In the genomic region with DNA sequence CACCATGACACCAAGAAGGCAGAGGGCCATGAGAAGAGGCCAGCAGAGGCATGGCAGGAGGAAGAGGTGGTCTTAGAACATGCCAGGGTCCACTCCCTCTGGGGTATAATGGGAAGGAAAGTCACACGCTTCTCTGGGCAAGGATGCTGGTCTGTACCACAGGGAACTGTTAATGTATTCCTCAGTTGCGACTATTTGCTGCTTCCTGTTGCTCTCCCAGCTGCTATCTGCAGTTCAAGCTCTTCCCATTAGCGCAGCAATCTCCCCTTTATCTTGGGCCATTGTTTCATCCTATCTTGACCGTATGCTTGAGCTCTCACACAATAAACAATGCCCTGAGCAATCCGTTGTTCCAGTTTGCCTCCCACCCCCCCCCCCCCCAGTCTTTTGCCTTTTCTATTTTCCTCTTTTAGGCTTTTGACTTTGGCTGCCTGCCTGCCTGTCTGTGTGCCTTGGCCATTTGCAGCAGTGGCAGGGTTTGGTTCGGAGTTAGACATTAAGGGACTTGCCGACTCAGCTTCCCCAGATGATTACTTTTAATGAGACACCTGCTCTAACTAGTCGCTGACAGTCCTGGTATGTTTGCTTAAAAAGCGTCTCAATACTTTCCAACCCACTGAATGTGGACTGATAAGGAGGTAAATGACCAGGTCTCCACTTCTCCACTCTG, we compare ENCODE assay signal across 9 mouse cellular contexts. TPM values are rescaled to one million over a fixed set of nuclear protein-coding genes. Genes with fewer than 3 reads are reported as not detected.
A peak's percentile ranks its signal among the peaks of the same experiment; 100 is the strongest.
DNase-seq lines count a peak whose midpoint lies in the region; ATAC-seq lines count a peak whose summit lies in the region.
"Had no signal": no experiment of that assay in that cellular context is flagged by ENCODE, and none has a peak within 500 bp of the region (broad histone marks: within the 10 kb centered on the region; RNA-seq: fewer than 3 reads in every experiment).

No protein-coding gene starts in this region.

- no peaks in the 10 kb centered on the region for H3K27me3 ChIP-seq in heart, embryonic 15.5 days
- no peaks in the 10 kb centered on the region for H3K27me3 ChIP-seq in limb, embryonic 15.5 days
- no peaks in the 10 kb centered on the region for H3K27me3 ChIP-seq in neural tube, embryonic 14.5 days (ENCODE audit: control insufficient read depth, insufficient read depth, low read length)

- intact Hi-C loops in left cerebral cortex, postnatal 4 days (cut with DNase I), result no loop called here

- H3K27ac ChIP-seq in heart, embryonic 15.5 days, result peak overlapping the region; percentile 69
- peak overlapping the region; percentile 43; the same call in 1 of the 2 replicates for H3K27ac ChIP-seq in limb, embryonic 15.5 days
- H3K27ac ChIP-seq in neural tube, embryonic 14.5 days (ENCODE audit: low read depth, low read length), result peak overlapping the region; percentile 70

- WGBS in heart, embryonic 15.5 days, result 15% methylated on average over 9 of the region's 9 CpGs
- WGBS in limb, embryonic 15.5 days, result 32% methylated on average over 9 of the region's 9 CpGs
- WGBS in neural tube, embryonic 14.5 days, result 11% methylated on average over 9 of the region's 9 CpGs

- peak; percentile 47 for ATAC-seq in heart, embryonic 15.5 days (replicated peaks; ENCODE audit: insufficient number of reproducible peaks, insufficient read depth, low FRiP score, low read depth)
- no peak for ATAC-seq in limb, embryonic 15.5 days (ENCODE audit: insufficient number of reproducible peaks, low FRiP score, low TSS enrichment, low read depth)
- no peak for ATAC-seq in neural tube, embryonic 14.5 days (ENCODE audit: low read depth)

- DNase-seq in left cerebral cortex, postnatal 4 days, result peak; percentile 56
- DNase-seq in left cerebral cortex, adult 18-20 months (ENCODE audit: low spot score in 2 of 2), result no peak
- no peak for DNase-seq in urinary bladder, postnatal 36 days (ENCODE audit: low spot score in 2 of 2)
- no peak for DNase-seq in ovary, postnatal 10 days (ENCODE audit: low spot score)
- DNase-seq in thymus, postnatal 4 days, result no peak
- DNase-seq: right cerebral cortex, postnatal 25 days had no signal

- H3K4me1 ChIP-seq in heart, embryonic 15.5 days (replicated peaks), result peaks cover 82% of the 10 kb centered on the region
- H3K4me1 ChIP-seq in limb, embryonic 15.5 days, result peaks cover 58% of the 10 kb centered on the region
- peaks cover 28% of the 10 kb centered on the region for H3K4me1 ChIP-seq in neural tube, embryonic 14.5 days (ENCODE audit: control insufficient read depth, insufficient read depth, low read length)

- H3K36me3 ChIP-seq in heart, embryonic 15.5 days, result peaks cover 4% of the 10 kb centered on the region; the same call in 1 of the 2 replicates
- no peaks in the 10 kb centered on the region for H3K36me3 ChIP-seq in limb, embryonic 15.5 days
- H3K36me3 ChIP-seq in neural tube, embryonic 14.5 days (ENCODE audit: control insufficient read depth, insufficient read depth, low read length), result no peaks in the 10 kb centered on the region

- H3K9me3 ChIP-seq in heart, embryonic 15.5 days (replicated peaks), result no peaks in the 10 kb centered on the region
- H3K9me3 ChIP-seq in limb, embryonic 15.5 days, result no peaks in the 10 kb centered on the region
- H3K9me3 ChIP-seq in neural tube, embryonic 14.5 days (ENCODE audit: control insufficient read depth, low read length), result no peaks in the 10 kb centered on the region

- H3K4me3 ChIP-seq in heart, embryonic 15.5 days, result no peak overlapping the region
- H3K4me3 ChIP-seq in limb, embryonic 15.5 days, result no peak overlapping the region
- H3K4me3 ChIP-seq in neural tube, embryonic 14.5 days (ENCODE audit: low read depth, low read length), result no peak overlapping the region

- H3K4me2 ChIP-seq in heart, embryonic 15.5 days, result peak overlapping the region; percentile 32; the same call in 1 of the 2 replicates
- no peak overlapping the region for H3K4me2 ChIP-seq in limb, embryonic 15.5 days
- H3K4me2 ChIP-seq in neural tube, embryonic 14.5 days (ENCODE audit: low read depth, low read length), result no peak overlapping the region

- no peak overlapping the region for H3K9ac ChIP-seq in heart, embryonic 15.5 days
- H3K9ac ChIP-seq in limb, embryonic 15.5 days, result no peak overlapping the region
- H3K9ac ChIP-seq in neural tube, embryonic 14.5 days (replicated peaks; ENCODE audit: low read depth, low read length), result no peak overlapping the region

RNA-seq across cellular contexts. Expression of gene Gna12, which starts 15.0 kb away (rescaled TPM):
- total RNA-seq in left cerebral cortex, postnatal 4 days (2021), result 10 to 100 TPM; 77.3 to 82.0 TPM
- total RNA-seq in left cerebral cortex, adult 18-20 months (2021), result 10 to 100 TPM; 61.3 to 71.0 TPM
- 37.9 and 53.4 TPM in 2 replicates for polyA plus RNA-seq in heart, embryonic 15.5 days (2015; fragmentation: Nextera tagmentation; extraction: Ambion mirVana)
- 19.1 and 24.3 TPM in 2 replicates for polyA plus RNA-seq in limb, embryonic 15.5 days (2015; fragmentation: Nextera tagmentation; extraction: Ambion mirVana)
- 17.0 and 19.5 TPM in 2 replicates for polyA plus RNA-seq in neural tube, embryonic 14.5 days (2014; fragmentation: Nextera tagmentation; extraction: Ambion mirVana)
